Mouse (Mus musculus): ENCODE results near the gene 4930503E14Rik. TPM values are rescaled to one million over a fixed set of nuclear protein-coding genes. Genes with fewer than 3 reads are reported as not detected.

Gene 4930503E14Rik
- polyA plus RNA-seq (2012; rRNA removed): not detected in 2 replicates

GRCm38 (mm10) chr14:44213154-44213553 is at the start of gene 4930503E14Rik:
Gene 4930503E14Rik, minus strand, starts transcription at chr14:44213254.

DNA sequence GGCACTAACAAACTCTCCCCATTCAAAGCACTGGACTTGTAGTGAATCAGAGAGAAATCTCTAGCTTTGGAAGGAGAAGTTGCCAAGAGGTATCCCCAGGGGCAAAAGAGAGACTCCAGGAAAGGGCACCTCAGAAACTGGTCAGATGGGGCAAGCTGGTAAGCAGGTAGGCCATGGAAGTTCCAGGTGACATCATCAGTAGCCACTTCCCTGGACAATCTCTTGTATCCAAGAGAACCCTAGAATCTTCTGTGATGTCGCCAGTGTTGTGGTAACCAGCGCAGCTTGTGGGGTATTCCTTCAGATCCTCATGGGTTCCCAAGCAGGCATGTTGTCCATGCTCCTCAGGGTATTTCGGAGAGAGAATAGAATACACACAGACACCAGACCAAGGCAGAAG is 15.7 kb downstream of the 4930503E14Rik start, which contains the start of gene Gm8212:
TSS of gene Gm8212 (plus strand) at position 301 of the 400 bp plus-strand sequence.

GRCm38 (mm10) chr14:44123551-44123950 is 89.5 kb downstream of the 4930503E14Rik start, which contains the start of gene Gm3327:
Gene Gm3327, plus strand, starts transcription at chr14:44123851.

Other genes with a start within 250 kb of the 4930503E14Rik start
- not detected in 2 replicates for gene Ang6, start 211.0 kb downstream of the 4930503E14Rik start, polyA plus RNA-seq (2012; rRNA removed)
- gene Ear2, start 110.6 kb downstream of the 4930503E14Rik start, polyA plus RNA-seq (2012; rRNA removed): 9.3 and 16.4 TPM in 2 replicates
- not detected in 2 replicates for gene Gm3327, start 89.4 kb downstream of the 4930503E14Rik start, polyA plus RNA-seq (2012; rRNA removed)
- not detected in 2 replicates for gene Gm8212, start 15.6 kb downstream of the 4930503E14Rik start, polyA plus RNA-seq (2012; rRNA removed)
- gene Gm8220, start 72.3 kb upstream of the 4930503E14Rik start, polyA plus RNA-seq (2012; rRNA removed): not detected in 2 replicates
- gene Gm5930, start 125.3 kb upstream of the 4930503E14Rik start, polyA plus RNA-seq (2012; rRNA removed): not detected in 2 replicates
- gene Gm8229, start 152.1 kb upstream of the 4930503E14Rik start, polyA plus RNA-seq (2012; rRNA removed): not detected in 2 replicates
- gene Gm3371, start 197.4 kb upstream of the 4930503E14Rik start, polyA plus RNA-seq (2012; rRNA removed): not detected in 2 replicates
- not detected in 2 replicates for gene Gm8232, start 220.4 kb upstream of the 4930503E14Rik start, polyA plus RNA-seq (2012; rRNA removed)